Mouse (Mus musculus): ENCODE results near the gene Cst3.

Gene Cst3

DNA sequence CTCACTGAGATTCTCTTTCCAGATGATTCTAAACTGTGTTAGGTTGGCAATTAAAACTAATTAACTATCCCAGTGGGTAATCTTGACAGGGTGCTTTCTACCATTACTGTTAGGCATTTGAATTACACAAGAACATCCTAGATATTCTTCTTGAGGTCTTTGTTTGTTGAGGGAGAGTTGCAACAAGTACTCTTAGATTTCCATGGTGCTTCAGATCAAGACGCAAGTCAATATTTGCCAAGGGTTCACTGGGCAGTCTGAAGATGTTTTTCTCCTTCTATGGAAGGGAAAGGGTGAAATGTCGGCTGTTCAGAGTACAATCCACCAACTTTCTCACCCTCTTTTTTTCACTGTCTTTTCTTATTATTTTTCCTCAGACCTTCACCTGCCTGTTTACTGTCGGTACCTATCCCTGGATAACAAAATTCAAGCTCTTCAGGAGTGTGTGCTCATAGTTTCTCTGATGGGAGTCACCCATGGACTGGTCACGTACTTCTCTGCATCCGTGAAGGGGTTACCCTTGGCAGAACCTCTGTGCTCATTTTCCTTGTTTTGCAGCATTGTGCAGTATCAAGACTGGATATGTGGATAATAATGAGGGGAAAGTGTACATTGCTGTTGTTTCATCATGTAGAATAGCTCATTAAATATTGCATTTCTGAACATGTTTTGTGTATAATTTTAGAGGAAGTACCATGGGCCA lies 37.3 kb downstream of the Cst3 start:
- Histone ChIP-seq H3K4me3 (replicated peaks; ENCODE audit: low read length) (no peak overlapping the region), H3K36me3 (ENCODE audit: insufficient read depth, low read length) (no peaks in the 10 kb centered on the region), H3K27me3 (ENCODE audit: insufficient read depth, low read length) (no peaks in the 10 kb centered on the region), H3K9me3 (ENCODE audit: low read length) (no peaks in the 10 kb centered on the region), H3K4me1 (replicated peaks; ENCODE audit: low read depth, low read length) (no peaks in the 10 kb centered on the region)
- TF ChIP-seq POU5F1 (IDR thresholded peaks at IDR 0.05; ENCODE audit: borderline replicate concordance, low read length): no peak
- no peak for TF ChIP-seq NANOG (IDR thresholded peaks at IDR 0.05; ENCODE audit: borderline replicate concordance, low read length)
- no peak for TF ChIP-seq CTCF (conservative IDR thresholded peaks at IDR 0.05; ENCODE audit: low read length)

DNA sequence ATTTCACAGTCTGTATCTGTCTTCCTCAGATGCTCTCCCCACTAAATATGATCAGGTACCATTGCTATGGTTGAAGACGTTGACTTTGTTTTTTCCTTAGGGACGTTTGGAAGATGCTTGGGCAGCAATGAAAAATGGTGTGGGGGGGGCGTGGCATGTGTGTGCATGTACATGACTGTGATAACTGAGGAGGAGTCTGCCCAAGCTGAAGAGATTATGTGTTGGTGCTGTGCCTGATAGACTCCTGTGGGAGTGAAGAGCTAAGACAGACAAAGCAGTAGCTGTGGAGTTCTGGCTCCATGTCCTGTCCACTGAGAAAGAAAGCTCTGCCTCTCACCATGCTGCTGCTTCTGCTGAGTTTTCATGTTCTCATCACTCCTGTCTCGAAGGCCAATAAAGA lies 40.6 kb downstream of the Cst3 start, which contains the start of gene Cst9:
Gene Cst9 (plus strand): TSS at position 236 of the 400 bp plus-strand sequence.
- TF ChIP-seq NANOG (IDR thresholded peaks at IDR 0.05; ENCODE audit: borderline replicate concordance, low read length): no peak
- TF ChIP-seq CTCF (conservative IDR thresholded peaks at IDR 0.05; ENCODE audit: low read length): no peak
- TF ChIP-seq POU5F1 (IDR thresholded peaks at IDR 0.05; ENCODE audit: borderline replicate concordance, low read length): no peak
- Histone ChIP-seq H3K4me1 (replicated peaks; ENCODE audit: low read depth, low read length) (no peaks in the 10 kb centered on the region), H3K36me3 (ENCODE audit: insufficient read depth, low read length) (no peaks in the 10 kb centered on the region), H3K9me3 (ENCODE audit: low read length) (no peaks in the 10 kb centered on the region), H3K4me3 (replicated peaks; ENCODE audit: low read length) (no peak within 1 kb of the TSS), H3K27me3 (ENCODE audit: insufficient read depth, low read length) (no peaks in the 10 kb centered on the region)

DNA sequence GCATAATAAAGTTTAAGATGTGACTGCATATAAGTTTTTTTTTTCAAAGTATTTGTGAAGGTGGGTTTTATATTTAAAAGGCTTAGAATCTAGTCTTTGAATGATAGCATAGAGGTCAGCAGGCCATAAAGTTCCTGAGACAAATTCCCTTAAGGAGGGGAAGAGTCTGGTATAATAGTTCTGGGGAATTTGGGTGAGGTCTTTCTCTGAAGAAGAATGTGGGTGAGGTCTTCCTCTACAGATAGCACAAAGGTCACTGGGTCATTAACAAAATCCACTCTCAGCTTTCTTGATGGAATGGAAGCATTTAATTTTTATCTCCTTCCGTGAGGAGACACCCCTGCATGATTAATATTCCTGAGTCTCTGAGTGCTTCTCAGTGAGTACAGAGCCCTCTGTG lies 49.5 kb downstream of the Cst3 start:
- no peaks in the 10 kb centered on the region for H3K9me3 ChIP-seq (ENCODE audit: low read length)
- TF ChIP-seq POU5F1 (IDR thresholded peaks at IDR 0.05; ENCODE audit: borderline replicate concordance, low read length) (no peak), NANOG (IDR thresholded peaks at IDR 0.05; ENCODE audit: borderline replicate concordance, low read length) (no peak), CTCF (conservative IDR thresholded peaks at IDR 0.05; ENCODE audit: low read length) (no peak)
- H3K27me3 ChIP-seq (ENCODE audit: insufficient read depth, low read length): no peaks in the 10 kb centered on the region
- no peak overlapping the region for H3K4me3 ChIP-seq (replicated peaks; ENCODE audit: low read length)
- peaks cover 11% of the 10 kb centered on the region for H3K4me1 ChIP-seq (replicated peaks; ENCODE audit: low read depth, low read length)
- H3K36me3 ChIP-seq (ENCODE audit: insufficient read depth, low read length): no peaks in the 10 kb centered on the region

Data from E14TG2a.4 (cell line).